Mouse (Mus musculus): ENCODE measurements at regions not wholly inside any gene's neighbourhood (a gene's known extent, or its start where the extent isn't known, plus 50 kb on each side); places are given as distances from the start of the nearest gene placed in this dataset.

DNA sequence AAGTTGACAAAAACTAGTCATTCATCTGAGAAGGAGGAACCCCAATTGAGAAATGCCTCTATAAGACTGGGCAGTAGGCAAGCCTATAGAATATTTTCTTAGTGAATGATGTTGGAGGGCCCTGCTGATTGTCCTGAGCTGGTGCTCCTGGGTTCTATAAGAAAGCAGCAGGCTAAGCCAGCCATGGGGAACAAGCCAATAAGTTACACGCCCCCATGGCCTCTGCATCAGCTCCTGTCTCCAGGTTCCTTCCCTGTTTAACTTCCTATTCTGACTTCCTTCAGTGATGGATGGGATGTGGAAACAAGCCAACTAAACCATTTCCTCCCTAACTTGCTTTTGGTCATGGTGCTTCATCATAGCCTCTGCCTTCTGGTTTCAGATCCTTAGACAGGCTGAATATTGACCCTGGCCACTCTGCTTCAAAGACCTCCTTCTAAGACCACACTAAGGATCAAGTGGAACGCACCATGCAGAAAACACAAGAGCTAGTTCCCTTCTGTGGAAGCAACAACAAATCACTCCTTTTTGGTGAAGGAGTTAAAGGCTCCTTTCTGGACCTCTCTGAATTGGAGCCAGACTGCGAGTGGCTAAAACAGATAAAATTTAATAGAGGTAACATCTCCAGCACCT lies 76.7 kb downstream of the Tomm20 start:
- TF ChIP-seq BHLHE40 (IDR thresholded peaks at IDR 0.05; ENCODE audit: borderline replicate concordance, low read depth, low read length) (no peak), ZKSCAN1 (IDR thresholded peaks at IDR 0.05; ENCODE audit: low read depth, low read length) (no peak), E2F4 (IDR thresholded peaks at IDR 0.05; ENCODE audit: borderline replicate concordance, low read depth, low read length) (no peak), CTCF (IDR thresholded peaks at IDR 0.05 in 2 of 3, conservative IDR thresholded peaks at IDR 0.05 in 1 of 3; ENCODE audit: control insufficient read depth in 1 of 3, insufficient read depth in 1 of 3, low read depth in 2 of 3, low read length in 3 of 3, poor library complexity in 1 of 3, severe bottlenecking in 1 of 3) (no peak), CHD2 (IDR thresholded peaks at IDR 0.05; ENCODE audit: low read length) (no peak), EP300 (IDR thresholded peaks at IDR 0.05; ENCODE audit: low read depth in 1 of 2, low read length in 2 of 2) (no peak), ZNF384 (IDR thresholded peaks at IDR 0.05; ENCODE audit: low read depth, low read length) (no peak), MAZ (IDR thresholded peaks at IDR 0.05; ENCODE audit: low read depth, low read length) (no peak), UBTF (IDR thresholded peaks at IDR 0.05; ENCODE audit: borderline replicate concordance, insufficient read depth, low read depth, low read length) (no peak)
